Mouse (Mus musculus) layer of hippocampus, postnatal 36 days (tissue): Measurements from ENCODE around the gene Rabl3. TPM values are rescaled to one million over a fixed set of nuclear protein-coding genes. Genes with fewer than 3 reads are reported as not detected.
A peak's percentile ranks its signal among the peaks of the same experiment; 100 is the strongest.

Experiments used
- DNase-seq, 2 experiments: peaks; one replicate each; pipeline ENCODE4 v3.0.0; 2022
- total RNA-seq, 2 experiments: library from RNA; stranded (reverse); gene quantifications; 2 replicates each; pipeline ENCODE4 v1.2.3; 2021

The Rabl3 gene
- total RNA-seq, 2 experiments from 2014 or later, result 8.2 to 8.7 TPM

DNA sequence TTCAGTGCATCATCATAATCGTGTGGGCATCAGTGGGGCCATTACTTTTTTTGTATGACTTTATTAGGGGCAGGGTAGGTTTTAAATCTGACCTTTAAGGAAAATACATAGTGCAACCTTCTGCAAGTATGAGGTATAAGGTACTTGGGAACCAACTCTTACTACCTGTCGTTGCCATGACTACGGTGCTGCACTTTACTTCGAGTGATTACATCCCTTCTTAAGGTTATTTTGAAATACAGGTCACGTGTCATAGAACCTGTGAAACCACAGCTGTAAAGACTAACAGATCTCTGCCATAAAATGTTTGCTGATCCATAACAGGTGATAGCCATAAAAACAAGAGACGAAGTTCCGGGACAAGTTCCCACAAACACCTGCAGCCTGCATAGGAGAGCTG, 58.8 kb downstream of the Rabl3 start:
- no peak for DNase-seq

DNA sequence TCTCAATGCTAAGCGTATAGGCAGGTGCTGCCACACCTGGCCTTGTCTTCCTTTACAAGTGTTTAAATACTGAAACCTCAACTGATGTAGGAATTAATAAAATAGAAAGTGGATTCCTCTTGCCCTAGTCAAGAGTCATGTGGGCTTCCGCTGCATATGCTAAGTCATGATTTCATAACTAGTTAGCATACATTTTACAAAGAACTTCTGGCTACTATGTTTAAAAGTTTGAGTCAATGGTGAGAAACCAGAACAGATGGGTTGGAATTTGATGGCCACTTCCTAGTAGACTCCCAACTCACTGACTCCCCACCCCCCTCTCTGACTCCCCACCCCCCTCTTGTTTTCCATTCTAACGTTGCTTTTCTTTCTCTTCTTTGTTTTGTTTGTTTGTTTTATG, 59.6 kb downstream of the Rabl3 start:
- no peak for DNase-seq

- no peak for DNase-seq
These were observed 63.7 kb downstream of the Rabl3 start for GRCm38 (mm10) chr16:37603431-37603830.

DNA sequence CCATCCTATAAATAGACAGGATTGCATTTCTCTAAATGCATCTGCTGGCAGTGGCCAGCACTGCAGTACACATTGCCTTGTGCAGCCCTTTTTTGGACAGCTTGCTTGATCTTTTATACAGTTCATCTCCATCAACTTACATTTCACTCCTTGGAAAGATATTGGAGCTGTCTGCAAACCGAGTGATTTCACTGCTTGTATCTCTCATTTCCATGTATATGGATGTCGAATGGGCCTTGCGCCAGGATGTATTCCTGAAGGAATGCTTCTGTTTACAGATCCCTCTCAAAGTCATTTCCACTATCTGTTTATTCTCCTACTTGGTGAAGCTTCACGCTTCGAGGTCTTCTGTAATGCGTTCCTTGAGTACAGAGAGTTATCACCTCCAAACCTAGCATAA, 64.6 kb downstream of the Rabl3 start:
- DNase-seq, result no peak

DNA sequence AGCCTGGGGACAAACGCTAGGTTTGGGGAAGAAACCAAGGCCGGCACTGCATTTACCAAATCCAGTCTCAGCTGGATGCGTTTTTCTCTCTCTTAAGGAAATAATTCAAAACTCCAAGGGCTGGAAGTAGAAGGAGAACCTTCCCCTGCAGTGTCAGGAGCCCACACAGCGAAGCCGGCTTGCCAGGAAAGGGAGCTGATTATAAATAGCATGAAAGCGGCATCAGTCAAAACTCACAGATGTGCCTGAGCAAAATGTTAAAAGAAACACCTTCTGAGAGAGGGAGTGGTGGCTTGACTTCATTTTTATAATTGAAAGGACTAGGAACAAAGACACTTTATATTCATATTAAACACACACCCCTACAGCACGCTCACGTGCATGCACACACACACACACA, 70.6 kb downstream of the Rabl3 start:
- no peak for DNase-seq

GRCm38 (mm10) chr16:37611072-37611471, 71.4 kb downstream of the Rabl3 start:
- no peak for DNase-seq

GRCm38 (mm10) chr16:37612013-37612412, 72.3 kb downstream of the Rabl3 start:
- DNase-seq, result no peak

GRCm38 (mm10) chr16:37614540-37614939, 74.9 kb downstream of the Rabl3 start:
- DNase-seq, result no peak

DNA sequence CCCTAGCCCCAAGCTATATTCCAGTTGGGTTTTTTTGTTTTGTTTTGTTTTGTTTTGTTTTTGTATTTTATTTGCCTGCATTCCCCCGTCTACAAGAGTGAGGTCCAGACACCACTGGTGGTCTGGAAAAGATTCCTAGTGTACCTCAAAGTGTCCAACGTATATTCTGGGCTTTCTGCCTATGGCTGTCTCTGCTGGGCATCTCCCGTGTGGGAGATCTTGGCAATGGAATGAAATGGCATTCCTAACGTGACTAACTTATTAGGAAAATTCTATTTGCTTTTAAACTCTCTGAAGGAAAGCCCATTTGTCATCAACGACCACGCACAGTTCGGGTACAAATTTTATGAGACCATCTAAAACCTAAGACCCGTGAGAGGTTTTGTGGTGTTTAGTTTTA, 75.7 kb downstream of the Rabl3 start:
- no peak for DNase-seq

DNA sequence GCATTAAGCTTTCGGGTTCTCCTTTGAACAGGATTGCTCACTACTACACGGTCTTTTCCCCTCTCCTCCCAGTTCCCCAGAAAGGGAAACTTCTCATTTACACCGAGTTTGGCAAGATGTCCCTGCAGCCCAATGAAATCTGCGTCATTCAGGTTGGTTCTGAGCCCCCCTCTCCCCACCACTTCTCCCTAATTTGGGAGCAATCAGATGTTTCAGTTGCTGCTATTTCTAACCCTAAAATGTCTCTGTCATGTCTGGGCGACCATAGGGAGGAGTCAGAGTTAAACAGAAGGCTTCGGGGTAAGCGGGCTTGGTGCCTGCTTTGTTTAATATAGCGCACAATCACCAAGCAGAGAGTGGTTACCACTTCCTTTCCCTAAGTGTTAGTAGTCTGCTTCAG, 76.4 kb downstream of the Rabl3 start:
- DNase-seq, result no peak

GRCm38 (mm10) chr16:37617695-37618094, 78.0 kb downstream of the Rabl3 start:
- DNase-seq, result peak; percentile 62 to 70

Other genes starting within 250 kb of the Rabl3 start
- gene Stxbp5l, start 154.9 kb upstream of the Rabl3 start, total RNA-seq, result 100 to 1,000 TPM; 131 to 133 TPM
- gene Gtf2e1, start 96 bp upstream of the Rabl3 start, total RNA-seq, result 10 to 100 TPM; 17.4 to 17.5 TPM
- not detected for gene Hgd, start 40.3 kb downstream of the Rabl3 start, total RNA-seq
- 10 to 100 TPM; 80.4 to 84.0 TPM for gene Ndufb4, start 114.6 kb downstream of the Rabl3 start, total RNA-seq
- 10 to 100 TPM; 32.5 to 34.3 TPM for gene Fstl1, start 237.0 kb downstream of the Rabl3 start, total RNA-seq